Mouse (Mus musculus): ENCODE measurements around the gene Ssr2. TPM values are rescaled to one million over a fixed set of nuclear protein-coding genes. Genes with fewer than 3 reads are reported as not detected.

Ssr2 gene
- polyA plus RNA-seq, 1 experiment from 2014 or later: 195 TPM

DNA sequence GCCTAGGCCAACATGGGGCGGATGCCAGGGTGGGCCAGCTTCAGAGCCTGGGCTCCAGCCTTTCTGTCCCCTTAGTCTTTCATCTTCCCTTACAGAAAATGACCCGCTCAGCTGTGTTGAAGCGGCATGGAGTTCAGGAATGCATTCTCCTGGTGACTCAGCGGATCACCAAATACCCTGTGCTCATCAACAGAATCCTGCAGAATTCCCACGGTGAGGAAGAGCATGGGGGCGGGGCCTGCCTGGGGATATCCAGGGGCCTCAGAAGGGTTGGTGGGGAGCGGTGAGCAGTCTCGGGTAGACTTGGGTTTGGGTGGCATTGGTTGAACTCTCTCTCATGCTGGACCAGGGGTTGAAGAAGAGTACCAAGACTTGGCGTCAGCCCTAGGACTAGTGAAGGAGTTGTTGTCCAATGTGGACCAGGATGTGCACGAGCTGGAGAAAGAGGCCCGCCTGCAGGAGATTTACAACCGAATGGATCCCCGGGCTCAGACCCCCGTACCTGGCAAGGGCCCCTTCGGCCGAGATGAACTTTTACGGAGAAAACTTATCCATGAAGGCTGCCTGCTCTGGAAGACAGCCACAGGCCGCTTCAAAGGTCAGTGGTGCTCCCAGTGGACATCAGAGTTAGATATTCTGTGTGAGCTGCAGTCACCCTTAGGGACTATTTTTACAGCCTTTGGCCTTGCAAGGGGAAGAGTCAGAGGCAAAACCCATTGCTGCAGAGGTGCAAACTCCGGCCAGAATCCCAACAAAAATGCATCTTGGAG is 60.0 kb downstream of the Ssr2 start:
- no peaks in the 10 kb centered on the region for H3K9me3 ChIP-seq (ENCODE audit: control insufficient read depth, low read length)
- no peaks in the 10 kb centered on the region for H3K27me3 ChIP-seq (ENCODE audit: control insufficient read depth, insufficient read depth, low read length)
- H3K4me1 ChIP-seq (ENCODE audit: control insufficient read depth, insufficient read depth, low read length): no peaks in the 10 kb centered on the region
- DNase-seq (ENCODE audit: low spot score) (no peak), ATAC-seq (ENCODE audit: insufficient read depth, low FRiP score, low TSS enrichment) (no peak)
- no peak overlapping the region for H3K9ac ChIP-seq (ENCODE audit: low read length)
- no peak overlapping the region for H3K27ac ChIP-seq (ENCODE audit: low read depth, low read length)
- no peak overlapping the region for H3K4me3 ChIP-seq (ENCODE audit: low read depth, low read length)
- H3K4me2 ChIP-seq (ENCODE audit: low read depth): no peak overlapping the region
- 93% methylated on average over 19 of the region's 19 CpGs for WGBS
- peaks cover 63% of the 10 kb centered on the region for H3K36me3 ChIP-seq (ENCODE audit: control insufficient read depth, insufficient read depth, low read length)

DNA sequence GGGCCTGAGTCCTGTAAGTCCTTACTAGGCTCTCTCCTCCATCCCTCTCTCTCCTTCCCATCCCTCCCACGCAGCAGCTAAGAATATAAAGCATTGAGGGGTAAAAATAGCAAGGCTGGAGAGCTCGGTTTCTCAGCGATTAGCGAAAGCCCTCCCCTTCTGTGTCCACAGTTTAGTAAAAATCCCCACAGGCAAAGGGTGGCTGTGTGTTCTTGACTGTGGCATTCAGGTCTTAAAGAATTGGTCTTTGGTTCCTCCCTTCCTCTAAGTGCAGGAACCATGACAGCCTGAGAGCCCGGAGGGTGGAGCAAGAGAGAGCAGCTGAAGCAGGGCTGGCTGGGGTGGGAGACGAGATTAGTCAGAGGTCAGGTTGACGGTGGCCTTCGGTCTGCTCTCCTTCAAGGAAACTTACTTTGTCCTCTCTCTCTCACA is 60.9 kb downstream of the Ssr2 start:
- ATAC-seq (ENCODE audit: insufficient read depth, low FRiP score, low TSS enrichment): no peak
- Histone ChIP-seq H3K9ac (ENCODE audit: low read length) (no peak overlapping the region), H3K27ac (ENCODE audit: low read depth, low read length) (no peak overlapping the region), H3K4me2 (ENCODE audit: low read depth) (no peak overlapping the region), H3K9me3 (ENCODE audit: control insufficient read depth, low read length) (no peaks in the 10 kb centered on the region), H3K4me3 (ENCODE audit: low read depth, low read length) (no peak overlapping the region), H3K4me1 (ENCODE audit: control insufficient read depth, insufficient read depth, low read length) (no peaks in the 10 kb centered on the region), H3K27me3 (ENCODE audit: control insufficient read depth, insufficient read depth, low read length) (no peaks in the 10 kb centered on the region), H3K36me3 (ENCODE audit: control insufficient read depth, insufficient read depth, low read length) (peaks cover 63% of the 10 kb centered on the region)
- DNase-seq (ENCODE audit: low spot score): no peak
- 95% methylated on average over 8 of the region's 8 CpGs for WGBS

DNA sequence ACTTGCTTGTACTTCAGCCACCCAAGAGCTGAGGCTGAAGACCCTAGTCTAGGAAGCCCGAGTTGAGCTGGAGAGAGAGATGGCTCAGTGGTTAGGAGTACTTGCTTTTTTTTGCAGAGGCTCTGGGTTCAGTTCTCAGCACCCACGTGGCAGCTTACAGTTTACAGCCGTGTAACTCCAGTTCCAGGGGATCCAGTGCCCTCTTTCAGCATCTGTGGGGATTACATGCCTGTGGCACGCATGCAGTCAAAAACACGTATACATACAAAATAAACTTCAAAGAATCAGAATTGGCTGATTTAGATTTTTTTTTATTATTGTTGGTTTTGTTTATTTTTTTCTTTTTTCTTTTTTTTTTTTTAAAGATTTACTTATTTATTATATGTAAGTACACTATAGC is 61.5 kb downstream of the Ssr2 start:
- H3K9me3 ChIP-seq (ENCODE audit: control insufficient read depth, low read length): no peaks in the 10 kb centered on the region
- no peak overlapping the region for H3K9ac ChIP-seq (ENCODE audit: low read length)
- no peaks in the 10 kb centered on the region for H3K27me3 ChIP-seq (ENCODE audit: control insufficient read depth, insufficient read depth, low read length)
- no peak overlapping the region for H3K4me3 ChIP-seq (ENCODE audit: low read depth, low read length)
- DNase-seq (ENCODE audit: low spot score) (no peak), ATAC-seq (ENCODE audit: insufficient read depth, low FRiP score, low TSS enrichment) (no peak)
- WGBS: 96% methylated on average over 5 of the region's 5 CpGs
- H3K4me1 ChIP-seq (ENCODE audit: control insufficient read depth, insufficient read depth, low read length): no peaks in the 10 kb centered on the region
- H3K4me2 ChIP-seq (ENCODE audit: low read depth): no peak overlapping the region
- no peak overlapping the region for H3K27ac ChIP-seq (ENCODE audit: low read depth, low read length)
- H3K36me3 ChIP-seq (ENCODE audit: control insufficient read depth, insufficient read depth, low read length): peaks cover 63% of the 10 kb centered on the region

MicroRNA genes within 50 kb of the gene (microRNA counts, 519-probe panel; counts per million panel counts)
- microRNA mmu-miR-1905: 171 counts per million, percentile 57 among the panel's probes with 10 or more counts

Small RNAs within 50 kb of the gene (microRNA-seq; reads per million reads assigned to microRNA genes)
- not detected for gene Mir1905

Other genes with a start within 250 kb of the Ssr2 start
- gene Tmem79, start 239.7 kb upstream of the Ssr2 start, polyA plus RNA-seq (2014; fragmentation: Nextera tagmentation; extraction: Ambion mirVana): 1.7 and 2.1 TPM in 2 replicates
- 48.8 and 57.2 TPM in 2 replicates for gene Smg5, start 239.6 kb upstream of the Ssr2 start, polyA plus RNA-seq (2014; fragmentation: Nextera tagmentation; extraction: Ambion mirVana)
- gene Paqr6, start 211.3 kb upstream of the Ssr2 start, polyA plus RNA-seq (2014; fragmentation: Nextera tagmentation; extraction: Ambion mirVana): 1.1 and 1.2 TPM in 2 replicates
- gene Bglap3, start 203.1 kb upstream of the Ssr2 start, polyA plus RNA-seq (2014; fragmentation: Nextera tagmentation; extraction: Ambion mirVana): 0.31 TPM in 1 of 2 replicates, not detected in the other
- not detected in 2 replicates for gene Bglap2, start 197.2 kb upstream of the Ssr2 start, polyA plus RNA-seq (2014; fragmentation: Nextera tagmentation; extraction: Ambion mirVana)
- gene Bglap, start 191.4 kb upstream of the Ssr2 start, polyA plus RNA-seq (2014; fragmentation: Nextera tagmentation; extraction: Ambion mirVana): not detected in 2 replicates
- 118 and 124 TPM in 2 replicates for gene Pmf1, start 165.5 kb upstream of the Ssr2 start, polyA plus RNA-seq (2014; fragmentation: Nextera tagmentation; extraction: Ambion mirVana)
- gene Slc25a44, start 150.7 kb upstream of the Ssr2 start, polyA plus RNA-seq (2014; fragmentation: Nextera tagmentation; extraction: Ambion mirVana): 24.8 and 27.0 TPM in 2 replicates
- 5.8 and 6.1 TPM in 2 replicates for gene Sema4a, start 114.7 kb upstream of the Ssr2 start, polyA plus RNA-seq (2014; fragmentation: Nextera tagmentation; extraction: Ambion mirVana)
- 16.1 and 17.4 TPM in 2 replicates for gene Lmna, start 65.9 kb upstream of the Ssr2 start, polyA plus RNA-seq (2014; fragmentation: Nextera tagmentation; extraction: Ambion mirVana)
- gene Mex3a, start 43.5 kb upstream of the Ssr2 start, polyA plus RNA-seq (2014; fragmentation: Nextera tagmentation; extraction: Ambion mirVana): 42.0 and 43.6 TPM in 2 replicates
- 0.70 and 0.78 TPM in 2 replicates for gene Rab25, start 27.6 kb upstream of the Ssr2 start, polyA plus RNA-seq (2014; fragmentation: Nextera tagmentation; extraction: Ambion mirVana)
- 82.1 and 98.4 TPM in 2 replicates for gene Lamtor2, start 22.8 kb upstream of the Ssr2 start, polyA plus RNA-seq (2014; fragmentation: Nextera tagmentation; extraction: Ambion mirVana)
- gene Ubqln4, start 22.1 kb upstream of the Ssr2 start, polyA plus RNA-seq (2014; fragmentation: Nextera tagmentation; extraction: Ambion mirVana): 80.2 and 84.0 TPM in 2 replicates
- 142 and 145 TPM in 2 replicates for gene Arhgef2, start 30.1 kb downstream of the Ssr2 start, polyA plus RNA-seq (2014; fragmentation: Nextera tagmentation; extraction: Ambion mirVana)
- gene Rxfp4, start 77.3 kb downstream of the Ssr2 start, polyA plus RNA-seq (2014; fragmentation: Nextera tagmentation; extraction: Ambion mirVana): not detected in 2 replicates
- gene Khdc4, start 109.9 kb downstream of the Ssr2 start, polyA plus RNA-seq (2014; fragmentation: Nextera tagmentation; extraction: Ambion mirVana): 111 TPM in 2 replicates
- gene Rit1, start 141.0 kb downstream of the Ssr2 start, polyA plus RNA-seq (2014; fragmentation: Nextera tagmentation; extraction: Ambion mirVana): 50.3 and 52.3 TPM in 2 replicates
- 153 and 172 TPM in 2 replicates for gene Syt11, start 199.3 kb downstream of the Ssr2 start, polyA plus RNA-seq (2014; fragmentation: Nextera tagmentation; extraction: Ambion mirVana)

Data from neural tube, embryonic 11.5 days (tissue).